8 mouse cellular contexts compared by ENCODE assay signal in the genomic region with DNA sequence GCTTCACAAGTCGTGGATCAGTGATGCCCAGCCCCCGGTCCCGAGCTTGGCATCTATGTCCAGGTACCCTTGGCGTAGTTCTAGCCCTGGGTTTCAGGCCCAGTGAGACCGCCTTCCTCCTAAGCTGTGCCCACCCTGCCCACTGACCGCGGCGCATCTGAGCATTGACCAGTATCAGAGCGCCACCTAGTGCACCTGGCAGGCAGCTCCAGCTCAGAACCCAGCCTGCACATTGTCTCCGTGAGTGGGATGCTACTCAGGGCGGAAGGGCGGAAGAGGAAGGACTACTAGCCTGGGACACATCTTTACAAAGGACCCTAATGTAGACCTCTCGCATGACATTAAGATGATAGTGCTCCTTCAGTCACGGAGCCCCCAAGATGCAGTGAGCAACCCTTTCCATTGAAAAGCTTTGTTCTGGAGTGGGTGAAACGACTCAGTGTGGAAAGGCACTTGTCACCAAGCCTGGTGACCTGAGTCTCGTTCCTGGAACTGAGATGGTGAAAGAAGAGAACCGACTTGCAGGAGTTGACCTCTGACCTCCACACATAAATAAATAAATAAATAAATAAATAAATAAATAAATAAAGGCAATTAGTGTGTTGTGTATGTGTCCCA. TPM values are rescaled to one million over a fixed set of nuclear protein-coding genes. Genes with fewer than 3 reads are reported as not detected.
A peak's percentile ranks its signal among the peaks of the same experiment; 100 is the strongest.
DNase-seq lines count a peak whose midpoint lies in the region; ATAC-seq lines count a peak whose summit lies in the region.

No protein-coding gene starts in this region.

- H3K4me1 ChIP-seq in embryonic facial prominence, embryonic 12.5 days, result 0 out of 2 replicates have a peak, but pooled peaks cover 5% of the 10 kb centered on the region
- 0 out of 2 replicates have a peak, but pooled peaks cover 4% of the 10 kb centered on the region for H3K4me1 ChIP-seq in heart, embryonic 10.5 days
- peaks cover 8% of the 10 kb centered on the region; the same call in 1 of the 2 replicates for H3K4me1 ChIP-seq in limb, embryonic 12.5 days (replicated peaks)
- peaks cover 4% of the 10 kb centered on the region; the same call in 1 of the 2 replicates for H3K4me1 ChIP-seq in midbrain, embryonic 16.5 days (ENCODE audit: control insufficient read depth, insufficient read depth, low read length)

- peak overlapping the region; percentile 42 for H3K4me2 ChIP-seq in embryonic facial prominence, embryonic 12.5 days (replicated peaks)
- H3K4me2 ChIP-seq in limb, embryonic 12.5 days, result peak overlapping the region; percentile 48
- H3K4me2 ChIP-seq in midbrain, embryonic 16.5 days (ENCODE audit: low read length), result peak overlapping the region; percentile 59

- H3K9ac ChIP-seq in embryonic facial prominence, embryonic 12.5 days, result no peak overlapping the region
- H3K9ac ChIP-seq in limb, embryonic 12.5 days (replicated peaks), result no peak overlapping the region; the same call in 1 of the 2 replicates
- peak overlapping the region; percentile 63 for H3K9ac ChIP-seq in midbrain, embryonic 16.5 days (ENCODE audit: low read depth, low read length)

- no peaks in the 10 kb centered on the region for H3K36me3 ChIP-seq in embryonic facial prominence, embryonic 12.5 days
- no peaks in the 10 kb centered on the region for H3K36me3 ChIP-seq in heart, embryonic 10.5 days
- no peaks in the 10 kb centered on the region for H3K36me3 ChIP-seq in limb, embryonic 12.5 days
- no peaks in the 10 kb centered on the region for H3K36me3 ChIP-seq in midbrain, embryonic 16.5 days (ENCODE audit: control insufficient read depth, insufficient read depth, low read length)
- no peaks in the 10 kb centered on the region for H3K36me3 ChIP-seq in splenic B cell, adult 2 months (ENCODE audit: control insufficient read depth, insufficient read depth, low read length, poor library complexity, severe bottlenecking)

- 11% methylated on average over 17 of the region's 17 CpGs for WGBS in embryonic facial prominence, embryonic 12.5 days
- 11% methylated on average over 17 of the region's 17 CpGs for WGBS in heart, embryonic 10.5 days
- WGBS in limb, embryonic 12.5 days, result 12% methylated on average over 17 of the region's 17 CpGs
- WGBS in midbrain, embryonic 16.5 days, result 4% methylated on average over 17 of the region's 17 CpGs

- ATAC-seq in embryonic facial prominence, embryonic 12.5 days (ENCODE audit: insufficient number of reproducible peaks, insufficient read depth, low FRiP score, low TSS enrichment), result peak; percentile 78
- ATAC-seq in limb, embryonic 12.5 days (ENCODE audit: insufficient number of reproducible peaks, insufficient read depth, low FRiP score, low TSS enrichment, low read depth), result no peak; the same call in 1 of the 2 replicates
- peak; percentile 93 for ATAC-seq in midbrain, embryonic 16.5 days

- H3K27me3 ChIP-seq in embryonic facial prominence, embryonic 12.5 days, result 0 out of 2 replicates have a peak, but pooled peaks cover 7% of the 10 kb centered on the region
- peaks cover 45% of the 10 kb centered on the region; the same call in 1 of the 2 replicates for H3K27me3 ChIP-seq in heart, embryonic 10.5 days (ENCODE audit: insufficient read depth, poor library complexity, severe bottlenecking)
- H3K27me3 ChIP-seq in limb, embryonic 12.5 days, result peaks cover 20% of the 10 kb centered on the region
- 0 out of 2 replicates have a peak, but pooled peaks cover 2% of the 10 kb centered on the region for H3K27me3 ChIP-seq in midbrain, embryonic 16.5 days (ENCODE audit: control insufficient read depth, insufficient read depth, low read depth, low read length)
- no peaks in the 10 kb centered on the region for H3K27me3 ChIP-seq in splenic B cell, adult 2 months (ENCODE audit: control insufficient read depth, insufficient read depth, low read length, poor library complexity, severe bottlenecking)

- H3K4me3 ChIP-seq in embryonic facial prominence, embryonic 12.5 days, result 0 out of 2 replicates have a peak overlapping the region, but pooled peaks have one; percentile 16
- peak overlapping the region; percentile 30; the same call in 1 of the 2 replicates for H3K4me3 ChIP-seq in heart, embryonic 10.5 days
- no peak overlapping the region for H3K4me3 ChIP-seq in limb, embryonic 12.5 days (replicated peaks)
- peak overlapping the region; percentile 27 for H3K4me3 ChIP-seq in midbrain, embryonic 16.5 days (ENCODE audit: low read depth, low read length)

- H3K9me3 ChIP-seq in embryonic facial prominence, embryonic 12.5 days, result no peaks in the 10 kb centered on the region
- H3K9me3 ChIP-seq in heart, embryonic 10.5 days, result no peaks in the 10 kb centered on the region
- H3K9me3 ChIP-seq in limb, embryonic 12.5 days, result no peaks in the 10 kb centered on the region
- H3K9me3 ChIP-seq in midbrain, embryonic 16.5 days (replicated peaks; ENCODE audit: control insufficient read depth, low read length, poor library complexity, severe bottlenecking), result no peaks in the 10 kb centered on the region

- no peak overlapping the region for H3K27ac ChIP-seq in embryonic facial prominence, embryonic 12.5 days
- H3K27ac ChIP-seq in heart, embryonic 10.5 days, result no peak overlapping the region
- H3K27ac ChIP-seq in limb, embryonic 12.5 days, result no peak overlapping the region
- no peak overlapping the region; the same call in 1 of the 2 replicates for H3K27ac ChIP-seq in midbrain, embryonic 16.5 days (ENCODE audit: low read length)

- peak; percentile 51 for DNase-seq in 3134 (ENCODE audit: extremely low read depth, insufficient read length, low spot score)
- peak; percentile 79 for DNase-seq in adrenal gland, postnatal 10 days
- DNase-seq in heart, embryonic 10.5 days (ENCODE audit: low spot score), result peak; percentile 88
- DNase-seq in kidney, adult 9 months, result peak; percentile 63
- DNase-seq in splenic B cell, adult 2 months (ENCODE audit: low read depth, low spot score), result peak; percentile 60

RNA-seq across cellular contexts. Expression of a gene that starts 24.7 kb away (rescaled TPM):
- total RNA-seq in adrenal gland, postnatal 10 days (2021), result 10 to 100 TPM; 14.0 to 22.7 TPM
- 8.1 and 8.8 TPM in 2 replicates for polyA plus RNA-seq in embryonic facial prominence, embryonic 12.5 days (2016; fragmentation: Nextera tagmentation; extraction: Ambion mirVana)
- polyA plus RNA-seq in heart, embryonic 10.5 days (2016; fragmentation: Nextera tagmentation; extraction: Ambion mirVana), result 12.7 and 15.7 TPM in 2 replicates
- polyA plus RNA-seq in limb, embryonic 12.5 days (2016; fragmentation: Nextera tagmentation; extraction: Ambion mirVana), result 9.4 and 10.7 TPM in 2 replicates
- 12.8 and 18.5 TPM in 2 replicates for polyA plus RNA-seq in midbrain, embryonic 16.5 days (2015; fragmentation: Nextera tagmentation; extraction: Ambion mirVana)

RNA-seq across cellular contexts. Expression of a gene that starts 34.2 kb away (rescaled TPM):
- total RNA-seq in adrenal gland, postnatal 10 days (2021), result 10 to 100 TPM; 40.8 to 45.8 TPM
- polyA plus RNA-seq in embryonic facial prominence, embryonic 12.5 days (2016; fragmentation: Nextera tagmentation; extraction: Ambion mirVana), result 12.3 and 13.5 TPM in 2 replicates
- 29.3 and 34.3 TPM in 2 replicates for polyA plus RNA-seq in heart, embryonic 10.5 days (2016; fragmentation: Nextera tagmentation; extraction: Ambion mirVana)
- 9.8 and 12.3 TPM in 2 replicates for polyA plus RNA-seq in limb, embryonic 12.5 days (2016; fragmentation: Nextera tagmentation; extraction: Ambion mirVana)
- polyA plus RNA-seq in midbrain, embryonic 16.5 days (2015; fragmentation: Nextera tagmentation; extraction: Ambion mirVana), result 8.8 and 9.0 TPM in 2 replicates
